Mouse (Mus musculus) hindbrain, embryonic 16.5 days (tissue): ENCODE measurements at regions not wholly inside any gene's neighbourhood (a gene's known extent, or its start where the extent isn't known, plus 50 kb on each side); places are given as distances from the start of the nearest gene placed in this dataset.

ENCODE experiments used
- ATAC-seq: fragments of 200-750 bp; cut with Nextera tagmentation; 2 replicates; pipeline ENCODE4 v1.8.0; 2017; ENCODE audit warnings: moderate TSS enrichment, moderate library complexity
- H3K27ac ChIP-seq: fragments of 300-500 bp; sonication (generic); 2 replicates; pipeline ENCODE4 v1.5.1; 2014; ENCODE audit warnings: low read depth, mild to moderate bottlenecking, control low read depth, low read length, moderate library complexity
- H3K27me3 ChIP-seq: fragments of 300-500 bp; sonication (generic); replicated peaks from 2 replicates; pipeline ENCODE4 v1.6.1; 2014; ENCODE audit warnings: low read length; ENCODE audit not compliant: control insufficient read depth, insufficient read depth
- H3K36me3 ChIP-seq: fragments of 300-500 bp; sonication (generic); 2 replicates; pipeline ENCODE4 v1.6.1; 2014; ENCODE audit warnings: mild to moderate bottlenecking, low read length, moderate library complexity, mixed read lengths; ENCODE audit not compliant: control insufficient read depth, insufficient read depth
- H3K4me1 ChIP-seq: fragments of 300-500 bp; sonication (generic); 2 replicates; pipeline ENCODE4 v1.6.1; 2014; ENCODE audit warnings: low read depth, low read length; ENCODE audit not compliant: control insufficient read depth, insufficient read depth
- H3K4me2 ChIP-seq: fragments of 300-500 bp; sonication (generic); 2 replicates; pipeline ENCODE4 v1.6.1; 2014; ENCODE audit warnings: mild to moderate bottlenecking, low read length, control low read depth, moderate library complexity
- H3K4me3 ChIP-seq: fragments of 300-500 bp; sonication (generic); 2 replicates; pipeline ENCODE4 v1.5.1; 2014; ENCODE audit warnings: mild to moderate bottlenecking, low read length, control low read depth, moderate library complexity
- H3K9ac ChIP-seq: fragments of 300-500 bp; sonication (generic); 2 replicates; pipeline ENCODE4 v1.6.1; 2014; ENCODE audit warnings: low read depth, mild to moderate bottlenecking, control low read depth, low read length, moderate library complexity
- H3K9me3 ChIP-seq: fragments of 300-500 bp; sonication (generic); 2 replicates; pipeline ENCODE4 v1.6.1; 2014; ENCODE audit warnings: mild to moderate bottlenecking, low read length, moderate library complexity; ENCODE audit not compliant: control insufficient read depth
- WGBS: fragments of 180-500 bp; shearing (Covaris S2); extraction: QIAGEN DNeasy Blood & Tissue Kit; methylation state at CpG from one replicate; pipeline ENCODE4 v1.1.7; 2014; 5-methylcytosine and 5-hydroxymethylcytosine counted together

- Histone ChIP-seq H3K27ac (no peak overlapping the region), H3K4me1 (no peaks in the 10 kb centered on the region), H3K9me3 (no peaks in the 10 kb centered on the region), H3K4me2 (no peak overlapping the region), H3K4me3 (no peak overlapping the region), H3K36me3 (no peaks in the 10 kb centered on the region), H3K9ac (no peak overlapping the region), H3K27me3 (no peaks in the 10 kb centered on the region)
- ATAC-seq = no peak
- WGBS = 68% methylated on average over 1 of the region's 1 CpGs
Observed at GRCm38 (mm10) chr8:35140775-35141174, 624.8 kb upstream of the Gm19410 start.

GRCm38 (mm10) chr8:35143018-35143656 lies 622.5 kb upstream of the Gm19410 start:
- Histone ChIP-seq H3K36me3 (no peaks in the 10 kb centered on the region), H3K9me3 (no peaks in the 10 kb centered on the region), H3K4me3 (no peak overlapping the region), H3K27ac (no peak overlapping the region), H3K9ac (no peak overlapping the region), H3K4me2 (no peak overlapping the region), H3K4me1 (no peaks in the 10 kb centered on the region), H3K27me3 (no peaks in the 10 kb centered on the region)
- 40% methylated on average over 8 of the region's 8 CpGs for WGBS
- no peak for ATAC-seq

DNA sequence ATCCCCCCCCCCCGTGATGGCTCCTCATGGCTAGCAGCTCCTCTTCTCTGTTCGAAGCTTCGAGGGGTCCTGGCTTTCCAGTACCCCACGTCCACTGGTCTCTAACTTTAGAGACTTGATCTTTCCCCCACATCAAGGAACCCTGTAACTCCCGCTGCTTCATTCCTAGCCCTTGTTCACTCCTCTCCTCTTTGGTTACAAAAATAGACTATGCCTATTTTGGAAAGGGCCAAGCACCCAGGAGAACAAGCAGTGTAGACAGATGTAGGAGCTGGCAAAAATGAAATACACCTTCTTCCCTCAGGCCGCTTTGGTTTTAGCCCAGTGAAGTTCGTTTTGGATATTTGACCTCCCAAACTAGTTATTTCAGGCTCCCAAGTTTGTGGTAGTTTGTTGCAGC lies 621.9 kb upstream of the Gm19410 start:
- Histone ChIP-seq H3K36me3 (no peaks in the 10 kb centered on the region), H3K4me2 (no peak overlapping the region), H3K4me1 (no peaks in the 10 kb centered on the region), H3K27ac (no peak overlapping the region), H3K4me3 (no peak overlapping the region), H3K9me3 (no peaks in the 10 kb centered on the region), H3K9ac (no peak overlapping the region), H3K27me3 (no peaks in the 10 kb centered on the region)
- ATAC-seq = no peak
- WGBS = 71% methylated on average over 7 of the region's 7 CpGs

DNA sequence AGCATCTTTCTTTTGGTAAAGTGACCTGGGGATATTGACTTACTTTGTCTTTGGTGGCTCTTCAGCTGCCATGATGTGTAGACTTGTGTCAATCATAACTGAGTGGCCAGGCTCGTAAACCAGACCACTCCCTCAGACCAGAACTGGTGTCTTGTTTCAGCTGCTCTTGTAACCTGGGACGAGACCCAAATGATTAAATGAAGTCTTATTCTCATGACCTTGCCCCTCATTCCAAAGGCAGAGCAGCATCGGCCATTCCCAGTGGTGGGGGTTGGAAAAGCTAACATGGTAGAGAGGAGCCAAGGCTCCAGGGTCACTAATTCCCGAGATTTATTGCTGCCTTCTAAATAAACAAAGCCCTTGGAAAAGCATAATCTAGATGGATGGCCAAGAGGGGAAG lies 621.2 kb upstream of the Gm19410 start:
- no peak for ATAC-seq
- no peaks in the 10 kb centered on the region for H3K27me3 ChIP-seq
- WGBS = 77% methylated on average over 4 of the region's 4 CpGs
- H3K36me3 ChIP-seq = no peaks in the 10 kb centered on the region
- no peak overlapping the region for H3K4me3 ChIP-seq
- no peaks in the 10 kb centered on the region for H3K9me3 ChIP-seq
- H3K27ac ChIP-seq = no peak overlapping the region
- no peaks in the 10 kb centered on the region for H3K4me1 ChIP-seq
- H3K4me2 ChIP-seq = no peak overlapping the region
- H3K9ac ChIP-seq = no peak overlapping the region

DNA sequence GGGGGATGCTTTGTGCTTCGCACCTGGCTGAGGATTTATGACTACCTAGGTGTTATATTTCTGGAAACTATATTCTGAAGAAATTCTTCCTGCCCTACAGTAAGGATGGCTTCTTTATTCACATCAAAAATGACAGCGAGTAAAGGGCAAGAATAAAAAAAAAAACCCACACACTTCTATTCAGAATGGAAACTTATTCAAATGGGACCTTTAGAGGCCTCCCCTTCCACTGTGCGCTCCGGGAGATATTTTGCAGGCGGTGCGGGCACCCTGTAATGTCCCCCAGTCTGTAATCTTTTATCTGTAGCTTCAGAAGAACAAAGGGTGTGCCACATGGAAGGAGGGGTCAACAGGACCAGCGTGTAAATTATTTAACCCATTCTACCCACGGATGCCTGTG lies 618.1 kb upstream of the Gm19410 start:
- H3K4me2 ChIP-seq = no peak overlapping the region
- ATAC-seq = no peak
- H3K27me3 ChIP-seq = no peaks in the 10 kb centered on the region
- WGBS = 71% methylated on average over 8 of the region's 8 CpGs
- H3K27ac ChIP-seq = no peak overlapping the region
- H3K4me3 ChIP-seq = no peak overlapping the region
- H3K9me3 ChIP-seq = no peaks in the 10 kb centered on the region
- H3K36me3 ChIP-seq = no peaks in the 10 kb centered on the region
- no peak overlapping the region for H3K9ac ChIP-seq
- H3K4me1 ChIP-seq = no peaks in the 10 kb centered on the region

- H3K36me3 ChIP-seq = no peaks in the 10 kb centered on the region
- no peak for ATAC-seq
- H3K4me1 ChIP-seq = no peaks in the 10 kb centered on the region
- no peaks in the 10 kb centered on the region for H3K9me3 ChIP-seq
- no peak overlapping the region for H3K9ac ChIP-seq
- no peak overlapping the region for H3K27ac ChIP-seq
- H3K4me3 ChIP-seq = no peak overlapping the region
- WGBS = 91% methylated on average over 8 of the region's 8 CpGs
- no peaks in the 10 kb centered on the region for H3K27me3 ChIP-seq
- H3K4me2 ChIP-seq = no peak overlapping the region
Observed at GRCm38 (mm10) chr8:35147967-35148366, 617.6 kb upstream of the Gm19410 start.

DNA sequence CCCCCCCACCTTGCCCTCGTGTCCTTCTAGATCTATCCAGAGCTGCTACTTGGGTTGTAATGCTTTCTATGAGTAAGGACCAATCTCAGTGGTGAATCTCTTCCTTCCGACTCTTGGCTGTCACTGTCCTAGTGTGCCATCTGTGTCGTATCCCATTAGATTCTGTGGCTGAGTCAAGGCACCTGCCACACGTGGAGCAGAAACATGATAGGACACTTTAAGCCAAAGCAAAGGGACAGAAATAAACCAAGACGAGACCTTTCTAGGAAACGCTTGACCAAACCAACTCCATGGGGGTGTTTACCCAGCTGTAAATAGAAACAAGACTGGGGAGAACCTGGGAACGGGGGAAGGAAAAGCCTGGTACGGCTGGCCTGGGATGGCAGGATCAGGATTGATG lies 613.0 kb upstream of the Gm19410 start:
- Histone ChIP-seq H3K9ac (no peak overlapping the region), H3K36me3 (no peaks in the 10 kb centered on the region), H3K4me1 (no peaks in the 10 kb centered on the region), H3K4me2 (no peak overlapping the region), H3K27me3 (no peaks in the 10 kb centered on the region), H3K4me3 (no peak overlapping the region), H3K9me3 (no peaks in the 10 kb centered on the region), H3K27ac (no peak overlapping the region)
- WGBS = 75% methylated on average over 7 of the region's 8 CpGs
- ATAC-seq = no peak

GRCm38 (mm10) chr8:35156272-35156671 lies 609.3 kb upstream of the Gm19410 start:
- ATAC-seq = no peak
- Histone ChIP-seq H3K4me3 (no peak overlapping the region), H3K27me3 (no peaks in the 10 kb centered on the region; the same call in 1 of the 2 replicates), H3K9ac (no peak overlapping the region), H3K4me1 (no peaks in the 10 kb centered on the region), H3K4me2 (no peak overlapping the region), H3K9me3 (no peaks in the 10 kb centered on the region), H3K27ac (no peak overlapping the region), H3K36me3 (no peaks in the 10 kb centered on the region)
- 30% methylated on average over 5 of the region's 5 CpGs for WGBS

- no peaks in the 10 kb centered on the region; the same call in 1 of the 2 replicates for H3K27me3 ChIP-seq
- no peak overlapping the region for H3K4me2 ChIP-seq
- 76% methylated on average over 6 of the region's 6 CpGs for whole genome bisulfite sequencing
- ATAC-seq = no peak
- H3K9me3 ChIP-seq = no peaks in the 10 kb centered on the region
- H3K4me3 ChIP-seq = no peak overlapping the region
- no peak overlapping the region for H3K27ac ChIP-seq
- no peaks in the 10 kb centered on the region for H3K4me1 ChIP-seq
- H3K9ac ChIP-seq = no peak overlapping the region
- H3K36me3 ChIP-seq = no peaks in the 10 kb centered on the region
Observed at GRCm38 (mm10) chr8:35157711-35158110, 607.9 kb upstream of the Gm19410 start.

GRCm38 (mm10) chr8:35159329-35159728 lies 606.3 kb upstream of the Gm19410 start:
- no peak overlapping the region for H3K4me2 ChIP-seq
- no peaks in the 10 kb centered on the region for H3K36me3 ChIP-seq
- WGBS = 26% methylated on average over 12 of the region's 12 CpGs
- H3K27me3 ChIP-seq = no peaks in the 10 kb centered on the region; the same call in 1 of the 2 replicates
- H3K27ac ChIP-seq = no peak overlapping the region
- H3K9ac ChIP-seq = no peak overlapping the region
- H3K4me1 ChIP-seq = no peaks in the 10 kb centered on the region
- no peaks in the 10 kb centered on the region for H3K9me3 ChIP-seq
- ATAC-seq = no peak
- H3K4me3 ChIP-seq = no peak overlapping the region
